Mouse (Mus musculus) skeletal muscle tissue, adult 2 months (tissue): ENCODE results near the gene Kl.

Experiments used
- DNase-seq: peaks from one replicate; pipeline ENCODE4 v3.0.0-alpha.2; 2012; ENCODE audit warnings: low read depth, low spot score

Kl gene

GRCm38 (mm10) chr5:150952328-150952668, at the start of gene Kl:
Gene Kl, plus strand, starts transcription at chr5:150952607.
- no peak for DNase-seq

GRCm38 (mm10) chr5:150906053-150907040, 46.1 kb upstream of the Kl start:
- no peak for DNase-seq

- no peak for DNase-seq
Measured at GRCm38 (mm10) chr5:150912156-150912555, 40.3 kb upstream of the Kl start.

- peak; percentile 25 for DNase-seq
Measured at GRCm38 (mm10) chr5:150912656-150913055, 39.8 kb upstream of the Kl start.

- peak; percentile 88 for DNase-seq
Measured at GRCm38 (mm10) chr5:150915080-150916055, 37.0 kb upstream of the Kl start.

- DNase-seq: no peak
Measured at GRCm38 (mm10) chr5:150917131-150917858, 35.1 kb upstream of the Kl start.

GRCm38 (mm10) chr5:150918599-150918998, 33.8 kb upstream of the Kl start:
- no peak for DNase-seq

- no peak for DNase-seq
Measured at GRCm38 (mm10) chr5:150919269-150919668, 33.1 kb upstream of the Kl start.

- no peak for DNase-seq
Measured at GRCm38 (mm10) chr5:150919961-150920360, 32.4 kb upstream of the Kl start.

GRCm38 (mm10) chr5:150929406-150929805, 23.0 kb upstream of the Kl start:
- no peak for DNase-seq

GRCm38 (mm10) chr5:150932596-150932995, 19.8 kb upstream of the Kl start:
- no peak for DNase-seq

GRCm38 (mm10) chr5:150936213-150936612, 16.2 kb upstream of the Kl start:
- no peak for DNase-seq

GRCm38 (mm10) chr5:150936807-150937206, 15.6 kb upstream of the Kl start:
- no peak for DNase-seq

GRCm38 (mm10) chr5:150937501-150937900, 14.9 kb upstream of the Kl start:
- no peak for DNase-seq

GRCm38 (mm10) chr5:150945576-150945975, 6.8 kb upstream of the Kl start:
- no peak for DNase-seq

- no peak for DNase-seq
Measured at GRCm38 (mm10) chr5:150949131-150949530, 3.3 kb upstream of the Kl start.

GRCm38 (mm10) chr5:150951325-150951724, 1.1 kb upstream of the Kl start:
- no peak for DNase-seq

- DNase-seq: peak; percentile 14
Measured at GRCm38 (mm10) chr5:150952669-150953521, 488 bp downstream of the Kl start.

GRCm38 (mm10) chr5:150954791-150955190, 2.4 kb downstream of the Kl start:
- DNase-seq: no peak

- no peak for DNase-seq
Measured at GRCm38 (mm10) chr5:150959861-150960260, 7.5 kb downstream of the Kl start.

- DNase-seq: no peak
Measured at GRCm38 (mm10) chr5:150961615-150962014, 9.2 kb downstream of the Kl start.
